Mouse (Mus musculus) lung, adult 2 months (tissue): ENCODE measurements around the gene Maml3. TPM values are rescaled to one million over a fixed set of nuclear protein-coding genes. Genes with fewer than 3 reads are reported as not detected.

Experiments
- DNase-seq: peaks from one replicate; pipeline ENCODE4 v3.0.0; 2022
- H3K4me1 ChIP-seq: fragments of 200-500 bp; 2 replicates; pipeline ENCODE4 v1.6.1; 2011; ENCODE audit warnings: low read length; ENCODE audit not compliant: control insufficient read depth, insufficient read depth
- H3K4me3 ChIP-seq: fragments of 200-500 bp; replicated peaks from 2 replicates; pipeline ENCODE3; 2011; ENCODE audit warnings: low read depth, mild to moderate bottlenecking, control low read depth, low read length; ENCODE audit errors: extremely low read depth
- CTCF ChIP-seq: fragments of 200-500 bp; IDR thresholded peaks from 2 replicates; pipeline ENCODE4 v1.5.1; 2011; ENCODE audit warnings: mild to moderate bottlenecking, low read length, control low read depth; ENCODE audit not compliant: insufficient read depth
- POLR2A ChIP-seq: fragments of 200-500 bp; IDR thresholded peaks from 2 replicates; pipeline ENCODE4 v1.6.1; 2011; ENCODE audit warnings: low read depth, mild to moderate bottlenecking, control low read depth, low read length, borderline replicate concordance; ENCODE audit errors: extremely low read depth
- WGBS: fragments of 180-500 bp; shearing (Covaris S2); methylation state at CpG from one replicate; pipeline ENCODE4 v1.1.7; 2018; 5-methylcytosine and 5-hydroxymethylcytosine counted together
- polyA plus RNA-seq: library from polyadenylated mRNA; depleted of rRNA; stranded (reverse); fragments of >200 nt; gene quantifications from 2 replicates; pipeline ENCODE4 v1.2.3, GENCODE M21; 2012; rRNA removed

Gene Maml3
- 9.1 and 11.2 TPM in 2 replicates for polyA plus RNA-seq

- H3K4me1 ChIP-seq, result no peaks in the 10 kb centered on the region
- 1% methylated on average over 45 of the region's 49 CpGs for WGBS
- peak within 1 kb of the TSS; percentile 95 for H3K4me3 ChIP-seq
- peak; percentile 88 for DNase-seq
- TF ChIP-seq CTCF, result no peak
- TF ChIP-seq POLR2A, result peak; percentile 85
These were observed at the start of gene Maml3 for GRCm38 (mm10) chr3:52104636-52105151. Maml3 (minus strand) TSS chr3:52105076.

- no peak for DNase-seq
- H3K4me1 ChIP-seq, result no peaks in the 10 kb centered on the region
- no peak overlapping the region for H3K4me3 ChIP-seq
- no peak for TF ChIP-seq CTCF
- TF ChIP-seq POLR2A, result no peak
- WGBS, result 36% methylated on average over 3 of the region's 3 CpGs
These were observed 46.3 kb upstream of the Maml3 start for GRCm38 (mm10) chr3:52151155-52151554.

- 51% methylated on average over 4 of the region's 4 CpGs for WGBS
- no peak for DNase-seq
- Histone ChIP-seq H3K4me1 (no peaks in the 10 kb centered on the region), H3K4me3 (no peak overlapping the region)
- no peak for TF ChIP-seq POLR2A
- no peak for TF ChIP-seq CTCF
These were observed 43.4 kb upstream of the Maml3 start for GRCm38 (mm10) chr3:52148301-52148700.

- Histone ChIP-seq H3K4me3 (no peak overlapping the region), H3K4me1 (no peaks in the 10 kb centered on the region)
- no peak for TF ChIP-seq CTCF
- TF ChIP-seq POLR2A, result no peak
- 74% methylated on average over 12 of the region's 12 CpGs for WGBS
- no peak for DNase-seq
These were observed 40.0 kb upstream of the Maml3 start for GRCm38 (mm10) chr3:52144776-52145460.

- H3K4me1 ChIP-seq, result no peaks in the 10 kb centered on the region
- no peak for DNase-seq
- 81% methylated on average over 7 of the region's 7 CpGs for WGBS
- H3K4me3 ChIP-seq, result no peak overlapping the region
- TF ChIP-seq POLR2A (no peak), CTCF (no peak)
These were observed 38.1 kb upstream of the Maml3 start for GRCm38 (mm10) chr3:52143017-52143416.

GRCm38 (mm10) chr3:52140162-52140561 lies 35.3 kb upstream of the Maml3 start:
- WGBS, result 38% methylated on average over 16 of the region's 16 CpGs
- Histone ChIP-seq H3K4me1 (no peaks in the 10 kb centered on the region), H3K4me3 (no peak overlapping the region)
- DNase-seq, result peak; percentile 13
- TF ChIP-seq CTCF, result no peak
- TF ChIP-seq POLR2A, result no peak

- Histone ChIP-seq H3K4me3 (no peak overlapping the region), H3K4me1 (no peaks in the 10 kb centered on the region)
- no peak for TF ChIP-seq CTCF
- TF ChIP-seq POLR2A, result no peak
- no peak for DNase-seq
- 84% methylated on average over 3 of the region's 3 CpGs for WGBS
These were observed 20.5 kb upstream of the Maml3 start for GRCm38 (mm10) chr3:52125421-52125820.

GRCm38 (mm10) chr3:52120858-52121257 lies 16.0 kb upstream of the Maml3 start:
- no peaks in the 10 kb centered on the region for H3K4me1 ChIP-seq
- DNase-seq, result no peak
- 36% methylated on average over 4 of the region's 4 CpGs for WGBS
- TF ChIP-seq CTCF (no peak), POLR2A (no peak)
- no peak overlapping the region for H3K4me3 ChIP-seq

- TF ChIP-seq POLR2A (no peak), CTCF (no peak)
- no peaks in the 10 kb centered on the region for H3K4me1 ChIP-seq
- WGBS, result 57% methylated on average over 7 of the region's 7 CpGs
- no peak overlapping the region for H3K4me3 ChIP-seq
- no peak for DNase-seq
These were observed 14.3 kb upstream of the Maml3 start for GRCm38 (mm10) chr3:52119216-52119615.

- Histone ChIP-seq H3K4me3 (no peak overlapping the region), H3K4me1 (no peaks in the 10 kb centered on the region)
- DNase-seq, result no peak
- TF ChIP-seq CTCF (no peak), POLR2A (no peak)
- WGBS, result 78% methylated on average over 9 of the region's 9 CpGs
These were observed 10.5 kb upstream of the Maml3 start for GRCm38 (mm10) chr3:52115421-52115820.
